Mouse (Mus musculus) cerebellum, adult 2 months (tissue): Measurements from ENCODE around the gene Camk2d.

ENCODE experiments used
- CTCF ChIP-seq: fragments of 200-500 bp; IDR thresholded peaks from 2 replicates; pipeline ENCODE4 v1.5.1; 2011; ENCODE audit warnings: low read depth, mild to moderate bottlenecking, control low read depth, low read length, moderate library complexity, borderline replicate concordance; ENCODE audit not compliant: insufficient read depth
- POLR2A ChIP-seq: fragments of 200-500 bp; IDR thresholded peaks from 2 replicates; pipeline ENCODE4 v1.6.1; 2011; ENCODE audit warnings: low read length, control low read depth, borderline replicate concordance; ENCODE audit not compliant: insufficient read depth

- TF ChIP-seq POLR2A (no peak), CTCF (no peak)
Observed at GRCm38 (mm10) chr3:126624994-126625763, 29.1 kb downstream of the Camk2d start.
